Comparison of ENCODE assay signal across 27 mouse cellular contexts in genomic region chr5:149414369-149415167, GRCm38 (mm10). TPM values are rescaled to one million over a fixed set of nuclear protein-coding genes. Genes with fewer than 3 reads are reported as not detected.
DNase-seq lines count a peak whose midpoint lies in the region; ATAC-seq and TF ChIP-seq lines count a peak whose summit lies in the region.
"Had no signal": no experiment of that assay in that cellular context is flagged by ENCODE, and none has a peak within 500 bp of the region (broad histone marks: within the 10 kb centered on the region; RNA-seq: fewer than 3 reads in every experiment).

No protein-coding gene starts in this region.

- WGBS in stomach, embryonic 16.5 days: 59% methylated on average over 9 of the region's 9 CpGs

- ATAC-seq in stomach, embryonic 16.5 days (ENCODE audit: insufficient read depth, low FRiP score): 0 out of 2 replicates have a peak, but pooled peaks have one; percentile 39
- ATAC-seq: activated CD4-positive, CD25-positive, alpha-beta regulatory T cell, adult 4 months; forebrain, embryonic 15.5 days; midbrain, embryonic 13.5 days had no signal

- no peak overlapping the region for H3K9ac ChIP-seq in stomach, embryonic 16.5 days (ENCODE audit: low read length)
- H3K9ac ChIP-seq: forebrain, embryonic 15.5 days; liver, embryonic 13.5 days; lung, embryonic 14.5 days; midbrain, embryonic 13.5 days had no signal

- 0 out of 2 replicates have a peak, but pooled peaks cover 5% of the 10 kb centered on the region for H3K4me1 ChIP-seq in embryonic fibroblast, embryonic 13.5 days (ENCODE audit: control insufficient read depth, insufficient read depth, low read length)
- peaks cover 13% of the 10 kb centered on the region; the same call in 1 of the 2 replicates for H3K4me1 ChIP-seq in stomach, embryonic 16.5 days (ENCODE audit: control insufficient read depth, insufficient read depth, low read length)

- no peaks in the 10 kb centered on the region for H3K36me3 ChIP-seq in stomach, embryonic 16.5 days (ENCODE audit: control insufficient read depth, insufficient read depth, low read length)
- H3K36me3 ChIP-seq: forebrain, embryonic 15.5 days; liver, embryonic 13.5 days; midbrain, embryonic 13.5 days had no signal

- no peak for TF ChIP-seq POLR2A in embryonic fibroblast, embryonic 13.5 days (IDR thresholded peaks at IDR 0.05; ENCODE audit: low read depth, low read length)

- H3K9me3 ChIP-seq in stomach, embryonic 16.5 days (replicated peaks; ENCODE audit: control insufficient read depth, low read length): no peaks in the 10 kb centered on the region
- H3K9me3 ChIP-seq: forebrain, embryonic 15.5 days; liver, embryonic 13.5 days; midbrain, embryonic 13.5 days had no signal

- no peak for DNase-seq in gastrocnemius, adult 2 months
- DNase-seq in gastrocnemius, postnatal 10 days: no peak
- DNase-seq in lung, postnatal 36 days: peak; percentile 43
- no peak for DNase-seq in lung, postnatal 4 days
- no peak for DNase-seq in Muller cell, postnatal 12 days (ENCODE audit: inconsistent ontology term)
- no peak for DNase-seq in B cell, adult 2 months
- DNase-seq: adrenal gland, postnatal 10 days; cerebellum, adult 8-10 months; cerebellum, postnatal 36 days; gastrocnemius, postnatal 25 days; heart, postnatal 36 days; kidney, adult 18-20 months; kidney, postnatal 4 days; liver, embryonic 13.5 days; lung, embryonic 14.5 days; thymus, postnatal 36 days had no signal

- TF ChIP-seq CTCF in gastrocnemius, adult 2 months (IDR thresholded peaks at IDR 0.05): no peak
- no peak for TF ChIP-seq CTCF in embryonic fibroblast, embryonic 13.5 days (IDR thresholded peaks at IDR 0.05; ENCODE audit: borderline replicate concordance, insufficient read depth, low read length)

- no peak overlapping the region for H3K4me2 ChIP-seq in stomach, embryonic 16.5 days (ENCODE audit: low read depth, low read length)
- H3K4me2 ChIP-seq: forebrain, embryonic 15.5 days; liver, embryonic 13.5 days; lung, embryonic 14.5 days; midbrain, embryonic 13.5 days had no signal

- H3K4me3 ChIP-seq in gastrocnemius, adult 2 months: peak overlapping the region; percentile 70
- H3K4me3 ChIP-seq in embryonic fibroblast, embryonic 13.5 days (ENCODE audit: insufficient read depth, low read length): peak overlapping the region; percentile 56
- H3K4me3 ChIP-seq in stomach, embryonic 16.5 days (replicated peaks; ENCODE audit: low read length): no peak overlapping the region
- H3K4me3 ChIP-seq: forebrain, embryonic 15.5 days; liver, embryonic 13.5 days; midbrain, embryonic 13.5 days had no signal

- peaks cover 8% of the 10 kb centered on the region; the same call in 1 of the 2 replicates for H3K27me3 ChIP-seq in stomach, embryonic 16.5 days (ENCODE audit: control insufficient read depth, insufficient read depth, low read length)
- H3K27me3 ChIP-seq: forebrain, embryonic 15.5 days had no signal

- peak overlapping the region; percentile 86 for H3K27ac ChIP-seq in gastrocnemius, adult 2 months
- H3K27ac ChIP-seq in embryonic fibroblast, embryonic 13.5 days (ENCODE audit: insufficient read depth, low read length): no peak overlapping the region
- no peak overlapping the region for H3K27ac ChIP-seq in stomach, embryonic 16.5 days (ENCODE audit: low read length)
- H3K27ac ChIP-seq: forebrain, embryonic 15.5 days; liver, embryonic 13.5 days; midbrain, embryonic 13.5 days had no signal

- intact Hi-C loops in gastrocnemius, adult 2 months (cut with DNase I): no loop called here

RNA-seq across cellular contexts. Expression of gene Medag, which starts 3.0 kb away (rescaled TPM):
- 10 to 100 TPM; 12.6 to 15.1 TPM for total RNA-seq in gastrocnemius, adult 2 months (2021)
- total RNA-seq in gastrocnemius, postnatal 10 days (2021): 10 to 100 TPM; 19.6 to 21.6 TPM
- 70.2 and 77.2 TPM in 2 replicates for polyA plus RNA-seq in embryonic fibroblast, embryonic 13.5 days (2011; ENCODE audit: insufficient read length, low read depth, missing spikeins)
- polyA plus RNA-seq in stomach, embryonic 16.5 days (2015; fragmentation: Nextera tagmentation; extraction: Ambion mirVana): 4.0 and 4.4 TPM in 2 replicates
- total RNA-seq: ES-E14; megakaryocyte, adult 5-6 weeks; monocyte, adult 5-6 weeks; neutrophil, adult 5-6 weeks had no signal

RNA-seq across cellular contexts. Expression of gene Tex26, which starts 24.9 kb away (rescaled TPM):
- not detected for total RNA-seq in gastrocnemius, adult 2 months (2021)
- total RNA-seq in gastrocnemius, postnatal 10 days (2021): under 1 TPM in 1 of 2 experiments, not detected in 1; 0.27 TPM
- 1.6 TPM in 1 of 2 replicates, not detected in the other for polyA plus RNA-seq in embryonic fibroblast, embryonic 13.5 days (2011; ENCODE audit: insufficient read length, low read depth, missing spikeins)
- 0.54 and 0.59 TPM in 2 replicates for polyA plus RNA-seq in stomach, embryonic 16.5 days (2015; fragmentation: Nextera tagmentation; extraction: Ambion mirVana)
- total RNA-seq: gastrocnemius, postnatal 25 days; heart, adult 8-10 months; heart, postnatal 36 days; left cerebral cortex, postnatal 25 days; megakaryocyte, adult 5-6 weeks; monocyte, adult 5-6 weeks; neutrophil, adult 5-6 weeks had no signal
- polyA plus RNA-seq: activated CD4-positive, CD25-positive, alpha-beta regulatory T cell, adult 4 months had no signal
